In the genomic region with DNA sequence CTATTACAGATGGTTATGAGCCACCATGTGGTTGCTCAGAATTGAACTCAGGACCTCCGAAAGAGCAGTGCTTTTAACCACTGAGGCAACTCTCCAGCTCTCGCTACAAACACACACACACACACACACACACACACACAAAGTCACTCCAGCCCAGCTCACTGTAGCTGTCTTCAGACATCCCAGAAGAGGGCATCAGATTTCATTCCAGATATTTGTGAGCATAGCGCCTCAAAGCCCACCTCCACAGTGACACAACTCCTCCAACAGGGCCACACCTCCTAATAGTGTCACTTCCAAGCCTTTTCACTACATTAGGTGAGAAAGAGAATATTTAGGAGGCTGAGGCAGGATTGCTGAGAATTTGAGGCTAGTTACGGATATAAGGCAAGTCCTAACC, we compare ENCODE assay signal across 22 mouse cellular contexts. TPM values are rescaled to one million over a fixed set of nuclear protein-coding genes. Genes with fewer than 3 reads are reported as not detected.
"Had no signal": no experiment of that assay in that cellular context is flagged by ENCODE, and none has a peak within 500 bp of the region (broad histone marks: within the 10 kb centered on the region; RNA-seq: fewer than 3 reads in every experiment).

No protein-coding gene starts in this region.

- H3K4me2 ChIP-seq: limb, embryonic 13.5 days; liver, embryonic 12.5 days; liver, embryonic 15.5 days; lung, embryonic 15.5 days; midbrain, embryonic 11.5 days; midbrain, embryonic 15.5 days; neural tube, embryonic 13.5 days had no signal

- H3K9me3 ChIP-seq: limb, embryonic 10.5 days; limb, embryonic 13.5 days; liver, embryonic 12.5 days; liver, embryonic 15.5 days; lung, embryonic 15.5 days; midbrain, embryonic 15.5 days; neural tube, embryonic 13.5 days had no signal

- H3K9ac ChIP-seq: limb, embryonic 13.5 days; liver, embryonic 12.5 days; liver, embryonic 15.5 days; lung, embryonic 15.5 days; midbrain, embryonic 15.5 days; neural tube, embryonic 13.5 days had no signal

- H3K27me3 ChIP-seq: limb, embryonic 13.5 days; lung, embryonic 15.5 days; midbrain, embryonic 15.5 days; neural tube, embryonic 13.5 days had no signal

- H3K27ac ChIP-seq: kidney, postnatal 0 days; layer of hippocampus, adult 2 months; limb, embryonic 10.5 days; limb, embryonic 13.5 days; liver, embryonic 12.5 days; liver, embryonic 15.5 days; lung, embryonic 15.5 days; midbrain, embryonic 15.5 days; neural tube, embryonic 13.5 days had no signal

- ATAC-seq: liver, embryonic 12.5 days; midbrain, embryonic 15.5 days had no signal

- DNase-seq: kidney, adult 2 months; layer of hippocampus, adult 9-11 months; liver; lung, adult 18-20 months; lung, postnatal 14 days; lung, postnatal 4 days; thymus, adult 2 months; thymus, postnatal 14 days; thymus, postnatal 4 days had no signal

- H3K36me3 ChIP-seq: lung, embryonic 15.5 days; midbrain, embryonic 15.5 days had no signal

- H3K4me3 ChIP-seq: layer of hippocampus, adult 2 months; limb, embryonic 10.5 days; limb, embryonic 13.5 days; liver, embryonic 12.5 days; liver, embryonic 15.5 days; lung, embryonic 15.5 days; midbrain, embryonic 15.5 days; myocyte; neural tube, embryonic 13.5 days had no signal

- H3K4me1 ChIP-seq: limb, embryonic 13.5 days; lung, embryonic 15.5 days had no signal

RNA-seq across cellular contexts. Expression of a gene that starts 41.0 kb away (rescaled TPM):
- polyA plus RNA-seq: kidney, adult 2 months; small intestine, adult 2 months; spleen, adult 2 months; thymus, adult 2 months had no signal
